Mouse (Mus musculus): ENCODE results near the gene Spata20. TPM values are rescaled to one million over a fixed set of nuclear protein-coding genes. Genes with fewer than 3 reads are reported as not detected.

The Spata20 gene
- not detected in 2 replicates for polyA plus RNA-seq (2015; fragmentation: Nextera tagmentation; extraction: Ambion mirVana)

DNA sequence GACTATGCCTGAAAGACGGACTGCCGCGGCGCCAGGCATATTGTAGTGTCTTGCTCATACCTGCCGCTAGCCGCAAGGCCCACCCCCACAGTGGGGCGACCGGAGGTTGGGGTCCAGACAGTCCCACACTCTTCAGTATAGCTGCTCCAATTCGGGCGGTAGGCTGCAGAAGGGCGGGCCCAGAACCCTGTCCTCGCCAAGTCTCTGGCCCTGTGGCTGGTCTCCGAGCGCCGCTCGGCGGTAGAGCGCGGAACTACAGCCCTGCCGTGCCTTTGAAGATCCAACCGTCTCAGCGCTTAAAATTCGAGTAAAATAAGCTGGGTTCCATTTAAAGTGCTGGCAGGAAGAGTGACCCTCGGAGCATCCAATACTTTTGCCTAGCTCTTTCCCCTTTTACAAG lies at the start of gene Spata20:
Gene Spata20, minus strand, starts transcription at position 179 of the 400 bp plus-strand sequence.

DNA sequence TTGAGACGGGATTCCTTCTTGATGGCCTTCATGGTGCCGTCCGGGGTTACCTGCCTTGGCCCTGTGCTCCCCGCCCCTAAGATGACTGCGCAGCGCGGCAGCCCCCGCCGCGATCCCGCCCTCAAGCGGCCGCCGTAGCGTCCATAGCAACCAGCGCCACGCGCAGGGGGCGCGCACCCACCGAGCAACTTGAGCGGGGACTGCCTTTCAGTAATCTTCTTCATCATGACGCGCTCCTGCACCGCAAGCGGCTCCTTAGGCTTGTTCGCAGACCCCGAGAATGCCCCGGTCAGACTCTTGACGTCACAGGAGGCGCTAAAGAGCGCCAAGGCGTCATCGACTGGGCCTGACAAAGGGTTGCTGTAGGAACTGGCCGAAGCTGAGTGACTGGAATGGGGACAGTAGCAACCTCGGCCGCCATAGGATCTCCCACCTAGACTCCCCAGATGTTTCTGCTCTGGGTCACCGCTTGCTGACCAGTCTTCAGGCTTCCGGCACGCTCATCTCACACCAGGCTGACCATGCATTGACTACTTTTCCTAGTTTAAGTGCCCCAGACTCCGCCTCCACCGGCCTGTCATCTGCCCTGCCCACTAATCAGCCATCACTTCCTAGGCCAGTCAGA lies 35.4 kb upstream of the Spata20 start, which contains the start of gene Mycbpap:
Gene Mycbpap, minus strand, starts transcription at position 524 of the 625 bp plus-strand sequence.

DNA sequence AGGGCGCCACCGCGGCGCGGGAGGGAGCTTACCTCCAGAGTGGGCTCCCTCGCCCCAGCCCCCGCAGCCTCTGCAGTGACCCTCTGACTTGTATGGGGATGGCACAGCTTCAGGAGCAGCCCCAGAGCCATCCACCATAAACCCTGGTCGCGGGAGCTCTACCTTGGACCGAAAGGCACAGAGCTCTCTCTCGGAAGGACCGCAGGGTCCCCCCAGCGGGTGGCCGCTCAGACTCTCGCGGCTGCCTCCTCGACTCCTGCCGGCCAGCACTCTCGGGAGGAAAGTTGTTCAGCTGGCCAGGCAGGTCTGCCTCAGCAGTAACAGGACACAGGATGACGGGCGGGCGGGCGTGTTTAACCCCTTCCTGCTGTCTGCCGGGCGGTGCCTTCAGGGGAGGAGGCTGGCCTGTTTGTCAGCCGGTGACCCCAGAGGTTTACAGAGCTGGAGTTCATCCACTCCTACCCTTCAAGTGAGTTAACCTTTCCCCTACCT lies 13.7 kb upstream of the Spata20 start, which contains the start of gene Epn3:
Gene Epn3, minus strand, starts transcription at position 314 of the 492 bp plus-strand sequence.

DNA sequence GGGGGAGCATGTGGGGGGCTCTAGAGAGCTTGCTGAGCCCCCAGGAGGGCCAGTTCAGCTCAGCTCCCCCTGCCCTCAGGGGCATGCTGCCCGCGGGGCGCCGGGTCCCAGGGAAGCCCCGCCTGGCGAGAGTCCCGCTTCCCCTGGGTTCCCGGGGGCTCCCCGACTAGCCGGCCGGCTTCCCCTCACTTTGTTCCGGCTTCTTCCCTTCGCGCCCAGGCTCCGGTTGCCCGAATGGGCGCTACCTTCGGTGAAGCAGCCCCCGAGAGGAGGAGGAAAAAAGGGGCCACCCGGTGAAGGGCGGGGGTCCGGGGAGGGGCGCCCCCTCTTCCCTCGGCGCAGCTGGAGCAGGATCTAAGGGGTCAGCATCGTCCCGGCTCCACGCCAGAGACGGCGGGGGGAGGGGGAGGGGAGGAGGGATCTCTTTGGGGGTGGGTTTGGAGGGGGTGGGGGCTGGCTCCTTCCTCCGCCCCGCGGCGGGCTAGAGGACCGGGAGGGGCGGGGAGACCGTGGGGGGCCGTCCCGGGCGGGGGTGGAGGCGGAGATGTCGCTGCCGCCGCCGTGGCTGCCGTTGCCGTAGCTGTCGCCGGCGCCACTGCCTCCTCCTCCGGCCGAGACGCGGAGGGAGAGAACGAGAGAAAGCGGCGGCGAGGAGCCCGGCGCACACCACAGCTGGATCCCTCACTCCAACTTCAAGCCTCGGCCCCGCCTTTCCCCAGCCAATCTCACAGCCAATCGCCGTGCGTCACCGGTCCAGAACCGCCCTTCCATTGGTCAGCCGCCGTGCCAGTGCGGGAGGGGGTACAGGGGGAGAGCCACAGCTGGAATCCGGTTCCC lies 12.1 kb downstream of the Spata20 start, which contains the start of gene Cacna1g:
Gene Cacna1g, minus strand, starts transcription at position 492 of the 837 bp plus-strand sequence.

Other genes starting within 250 kb of the Spata20 start
- 0.67 and 0.92 TPM in 2 replicates for gene Wfikkn2, start 240.2 kb downstream of the Spata20 start, polyA plus RNA-seq (2015; fragmentation: Nextera tagmentation; extraction: Ambion mirVana)
- gene Gm21885, start 204.3 kb downstream of the Spata20 start, polyA plus RNA-seq (2015; fragmentation: Nextera tagmentation; extraction: Ambion mirVana): not detected in 2 replicates
- gene Luc7l3, start 164.2 kb downstream of the Spata20 start, polyA plus RNA-seq (2015; fragmentation: Nextera tagmentation; extraction: Ambion mirVana): 99.5 and 101 TPM in 2 replicates
- gene Ankrd40, start 158.2 kb downstream of the Spata20 start, polyA plus RNA-seq (2015; fragmentation: Nextera tagmentation; extraction: Ambion mirVana): 7.6 and 8.7 TPM in 2 replicates
- gene Abcc3, start 93.2 kb downstream of the Spata20 start, polyA plus RNA-seq (2015; fragmentation: Nextera tagmentation; extraction: Ambion mirVana): 5.0 and 5.6 TPM in 2 replicates
- gene Cacna1g, start 12.0 kb downstream of the Spata20 start, polyA plus RNA-seq (2015; fragmentation: Nextera tagmentation; extraction: Ambion mirVana): 3.9 and 4.2 TPM in 2 replicates
- gene Epn3, start 13.8 kb upstream of the Spata20 start, polyA plus RNA-seq (2015; fragmentation: Nextera tagmentation; extraction: Ambion mirVana): 0.46 and 1.1 TPM in 2 replicates
- 0.08 and 0.30 TPM in 2 replicates for gene Mycbpap, start 35.6 kb upstream of the Spata20 start, polyA plus RNA-seq (2015; fragmentation: Nextera tagmentation; extraction: Ambion mirVana)
- 2.1 and 2.3 TPM in 2 replicates for gene Rsad1, start 63.1 kb upstream of the Spata20 start, polyA plus RNA-seq (2015; fragmentation: Nextera tagmentation; extraction: Ambion mirVana)
- 0.07 and 0.24 TPM in 2 replicates for gene Chad, start 78.9 kb upstream of the Spata20 start, polyA plus RNA-seq (2015; fragmentation: Nextera tagmentation; extraction: Ambion mirVana)
- 2.1 and 2.4 TPM in 2 replicates for gene Acsf2, start 115.7 kb upstream of the Spata20 start, polyA plus RNA-seq (2015; fragmentation: Nextera tagmentation; extraction: Ambion mirVana)
- gene Lrrc59, start 143.6 kb upstream of the Spata20 start, polyA plus RNA-seq (2015; fragmentation: Nextera tagmentation; extraction: Ambion mirVana): 58.3 and 59.8 TPM in 2 replicates
- 89.3 and 97.3 TPM in 2 replicates for gene Mrpl27, start 167.6 kb upstream of the Spata20 start, polyA plus RNA-seq (2015; fragmentation: Nextera tagmentation; extraction: Ambion mirVana)
- gene Eme1, start 167.8 kb upstream of the Spata20 start, polyA plus RNA-seq (2015; fragmentation: Nextera tagmentation; extraction: Ambion mirVana): 13.7 and 16.4 TPM in 2 replicates
- gene Xylt2, start 191.3 kb upstream of the Spata20 start, polyA plus RNA-seq (2015; fragmentation: Nextera tagmentation; extraction: Ambion mirVana): 4.2 and 5.5 TPM in 2 replicates
- gene Gm11541, start 218.3 kb upstream of the Spata20 start, polyA plus RNA-seq (2015; fragmentation: Nextera tagmentation; extraction: Ambion mirVana): not detected in 2 replicates